Mouse (Mus musculus) liver, embryonic 13.5 days (tissue): ENCODE measurements around the gene Oma1. TPM values are rescaled to one million over a fixed set of nuclear protein-coding genes. Genes with fewer than 3 reads are reported as not detected.

Source experiments
- ATAC-seq: fragments of 200-750 bp; cut with Nextera tagmentation; 2 replicates; pipeline ENCODE4 v1.8.0; 2017; ENCODE audit warnings: low read depth, mild to moderate bottlenecking, moderate number of reproducible peaks, moderate library complexity
- DNase-seq: peaks from one replicate; pipeline ENCODE4 v3.0.0; 2022
- H3K27ac ChIP-seq: fragments of 300-500 bp; sonication (generic); 2 replicates; pipeline ENCODE4 v1.5.1; 2015; ENCODE audit warnings: moderate library complexity, mild to moderate bottlenecking, inconsistent platforms
- H3K27me3 ChIP-seq: fragments of 300-500 bp; sonication (generic); 2 replicates; pipeline ENCODE4 v1.6.1; 2015; ENCODE audit warnings: mild to moderate bottlenecking, inconsistent platforms
- H3K36me3 ChIP-seq: fragments of 300-500 bp; sonication (generic); 2 replicates; pipeline ENCODE4 v1.6.1; 2015; ENCODE audit warnings: mild to moderate bottlenecking, inconsistent platforms
- H3K4me1 ChIP-seq: fragments of 300-500 bp; sonication (generic); replicated peaks from 2 replicates; pipeline ENCODE4 v1.6.1; 2015; ENCODE audit warnings: inconsistent platforms
- H3K4me2 ChIP-seq: fragments of 300-500 bp; sonication (generic); 2 replicates; pipeline ENCODE4 v1.6.1; 2015; ENCODE audit warnings: inconsistent platforms, mild to moderate bottlenecking, moderate library complexity
- H3K4me3 ChIP-seq: fragments of 300-500 bp; sonication (generic); replicated peaks from 2 replicates; pipeline ENCODE4 v1.5.1; 2015; ENCODE audit warnings: mild to moderate bottlenecking, inconsistent platforms
- H3K9ac ChIP-seq: fragments of 300-500 bp; sonication (generic); 2 replicates; pipeline ENCODE4 v1.6.1; 2015; ENCODE audit warnings: mild to moderate bottlenecking, inconsistent platforms
- H3K9me3 ChIP-seq: fragments of 300-500 bp; sonication (generic); replicated peaks from 2 replicates; pipeline ENCODE4 v1.6.1; 2016; ENCODE audit warnings: inconsistent platforms
- WGBS: fragments of 180-500 bp; shearing (Covaris S2); methylation state at CpG from one replicate; pipeline ENCODE4 v1.1.7; 2015; ENCODE audit not compliant: insufficient replicate concordance; 5-methylcytosine and 5-hydroxymethylcytosine counted together
- polyA plus RNA-seq: library from polyadenylated mRNA; unstranded; fragments of >200 nt; fragmentation: Nextera tagmentation; extraction: Ambion mirVana; gene quantifications from 2 replicates; pipeline ENCODE4 v1.2.1, GENCODE M21; 2015

Oma1 gene
- polyA plus RNA-seq, 1 experiment from 2014 or later = 15.6 TPM

- no peak for ATAC-seq
- 69% methylated on average over 9 of the region's 9 CpGs for WGBS
- Histone ChIP-seq H3K9ac (no peak overlapping the region), H3K27me3 (no peaks in the 10 kb centered on the region), H3K4me1 (no peaks in the 10 kb centered on the region), H3K27ac (no peak overlapping the region), H3K4me3 (no peak overlapping the region), H3K9me3 (no peaks in the 10 kb centered on the region), H3K36me3 (peaks cover 7% of the 10 kb centered on the region; the same call in 1 of the 2 replicates), H3K4me2 (no peak overlapping the region)
- DNase-seq = no peak
Measured at GRCm38 (mm10) chr4:103358941-103359448, 45.4 kb downstream of the Oma1 start.

DNA sequence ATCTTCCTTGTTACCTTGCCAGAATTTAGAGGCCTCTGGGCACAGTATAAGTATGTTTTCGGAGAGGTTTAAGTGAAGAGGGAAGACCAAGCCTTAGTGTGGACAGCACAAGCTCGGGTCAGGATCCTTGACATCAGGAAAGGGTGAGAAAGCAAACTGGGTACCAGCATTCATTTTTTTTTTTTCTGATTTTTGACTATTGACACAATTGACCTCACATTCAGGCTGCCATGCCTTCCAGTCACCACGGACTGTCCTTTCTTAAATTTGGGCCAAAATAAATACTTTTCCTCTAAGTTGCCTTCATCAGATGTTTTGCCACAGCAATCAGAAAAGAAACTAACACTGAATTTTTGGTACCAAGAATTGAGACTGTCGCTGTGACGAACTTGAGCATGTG is 68.6 kb downstream of the Oma1 start:
- Histone ChIP-seq H3K9me3 (no peaks in the 10 kb centered on the region), H3K36me3 (no peaks in the 10 kb centered on the region), H3K27ac (no peak overlapping the region), H3K4me3 (no peak overlapping the region), H3K4me2 (no peak overlapping the region), H3K4me1 (no peaks in the 10 kb centered on the region), H3K9ac (no peak overlapping the region), H3K27me3 (no peaks in the 10 kb centered on the region)
- WGBS = 66% methylated on average over 5 of the region's 5 CpGs
- ATAC-seq = no peak
- DNase-seq = no peak

- ATAC-seq (no peak), DNase-seq (no peak)
- Histone ChIP-seq H3K36me3 (no peaks in the 10 kb centered on the region), H3K27ac (peak overlapping the region; percentile 78), H3K9me3 (no peaks in the 10 kb centered on the region), H3K4me3 (no peak overlapping the region), H3K4me2 (no peak overlapping the region), H3K9ac (no peak overlapping the region), H3K4me1 (no peaks in the 10 kb centered on the region), H3K27me3 (no peaks in the 10 kb centered on the region)
- 54% methylated on average over 4 of the region's 4 CpGs for WGBS
Measured at GRCm38 (mm10) chr4:103385031-103385430, 71.4 kb downstream of the Oma1 start.

GRCm38 (mm10) chr4:103385835-103386787 is 72.5 kb downstream of the Oma1 start:
- H3K27me3 ChIP-seq = no peaks in the 10 kb centered on the region
- DNase-seq (no peak), ATAC-seq (peak; percentile 78)
- peak overlapping the region; percentile 78 for H3K27ac ChIP-seq
- H3K4me2 ChIP-seq = no peak overlapping the region
- no peaks in the 10 kb centered on the region for H3K36me3 ChIP-seq
- no peaks in the 10 kb centered on the region for H3K4me1 ChIP-seq
- WGBS = 44% methylated on average over 4 of the region's 4 CpGs
- no peak overlapping the region for H3K9ac ChIP-seq
- no peaks in the 10 kb centered on the region for H3K9me3 ChIP-seq
- no peak overlapping the region for H3K4me3 ChIP-seq

GRCm38 (mm10) chr4:103387292-103387691 is 73.7 kb downstream of the Oma1 start:
- DNase-seq (no peak), ATAC-seq (no peak)
- H3K4me3 ChIP-seq = no peak overlapping the region
- 61% methylated on average over 3 of the region's 3 CpGs for WGBS
- no peaks in the 10 kb centered on the region for H3K36me3 ChIP-seq
- no peaks in the 10 kb centered on the region for H3K9me3 ChIP-seq
- H3K27ac ChIP-seq = peak overlapping the region; percentile 11; the same call in 1 of the 2 replicates
- no peaks in the 10 kb centered on the region for H3K27me3 ChIP-seq
- no peaks in the 10 kb centered on the region for H3K4me1 ChIP-seq
- no peak overlapping the region for H3K4me2 ChIP-seq
- H3K9ac ChIP-seq = no peak overlapping the region

DNA sequence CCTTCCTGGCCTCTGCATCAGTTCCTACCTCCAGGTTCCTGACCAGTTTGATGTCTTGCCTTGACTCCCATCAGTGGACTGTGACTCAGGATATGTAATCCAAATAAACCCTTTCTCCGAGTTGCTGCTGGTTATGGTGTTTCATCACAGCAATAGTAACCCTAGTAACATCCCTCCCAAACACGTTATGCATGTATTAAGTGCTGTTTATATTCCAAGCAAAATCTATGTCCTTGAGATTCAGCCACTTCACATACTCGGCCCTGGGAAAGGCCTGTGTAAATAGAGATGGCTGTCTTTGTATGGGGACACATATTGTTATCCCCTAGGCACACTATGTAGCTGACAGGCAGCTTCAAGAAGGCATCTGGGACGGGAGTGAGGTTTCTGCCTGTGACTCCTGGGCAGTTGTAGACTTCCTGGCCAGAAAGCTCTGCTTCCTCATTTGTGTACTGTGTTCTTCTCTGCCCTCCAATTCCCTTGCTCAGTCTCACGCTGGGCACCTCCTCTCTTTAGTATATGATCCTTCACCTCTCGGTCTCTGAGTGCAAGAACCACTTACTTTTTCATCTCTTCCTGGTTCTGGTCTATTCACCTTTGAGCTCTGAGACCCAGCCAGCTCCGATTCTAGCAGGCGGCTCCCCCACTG is 75.0 kb downstream of the Oma1 start:
- no peak overlapping the region for H3K9ac ChIP-seq
- no peaks in the 10 kb centered on the region for H3K9me3 ChIP-seq
- H3K4me1 ChIP-seq = no peaks in the 10 kb centered on the region
- H3K36me3 ChIP-seq = no peaks in the 10 kb centered on the region
- H3K4me2 ChIP-seq = no peak overlapping the region
- DNase-seq (no peak), ATAC-seq (no peak)
- no peak overlapping the region for H3K4me3 ChIP-seq
- no peak overlapping the region for H3K27ac ChIP-seq
- WGBS = 48% methylated on average over 8 of the region's 8 CpGs
- no peaks in the 10 kb centered on the region for H3K27me3 ChIP-seq

DNA sequence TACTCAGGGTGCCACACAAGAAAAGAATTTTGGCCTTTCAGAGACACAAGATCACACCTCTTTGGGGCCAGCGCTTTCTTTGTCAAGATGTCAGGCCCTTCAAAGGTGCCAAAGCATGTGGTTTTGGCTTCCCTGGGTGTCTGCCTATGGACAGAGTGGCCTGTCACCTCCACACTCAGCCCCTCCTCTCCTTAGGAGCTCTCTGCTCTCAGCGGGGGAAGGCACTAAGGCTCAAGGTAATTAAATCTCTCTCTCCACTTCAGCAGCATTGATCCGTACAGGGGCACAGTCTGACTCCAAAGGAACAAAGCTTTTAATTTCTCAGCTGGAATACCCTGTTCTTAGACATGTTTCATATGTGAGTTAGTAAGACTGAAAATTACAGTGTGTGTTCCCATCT is 76.0 kb downstream of the Oma1 start:
- Histone ChIP-seq H3K36me3 (no peaks in the 10 kb centered on the region), H3K4me3 (no peak overlapping the region), H3K9me3 (no peaks in the 10 kb centered on the region), H3K9ac (no peak overlapping the region), H3K27me3 (no peaks in the 10 kb centered on the region), H3K4me1 (no peaks in the 10 kb centered on the region), H3K27ac (no peak overlapping the region), H3K4me2 (no peak overlapping the region)
- WGBS = 52% methylated on average over 3 of the region's 3 CpGs
- DNase-seq (no peak), ATAC-seq (no peak)

GRCm38 (mm10) chr4:103390499-103390898 is 76.9 kb downstream of the Oma1 start:
- Histone ChIP-seq H3K4me2 (no peak overlapping the region), H3K9me3 (no peaks in the 10 kb centered on the region), H3K27me3 (no peaks in the 10 kb centered on the region), H3K36me3 (no peaks in the 10 kb centered on the region), H3K4me3 (no peak overlapping the region), H3K9ac (no peak overlapping the region), H3K27ac (no peak overlapping the region), H3K4me1 (no peaks in the 10 kb centered on the region)
- ATAC-seq = no peak
- DNase-seq = no peak
- WGBS = 48% methylated on average over 2 of the region's 2 CpGs

- Histone ChIP-seq H3K4me2 (no peak overlapping the region), H3K4me1 (no peaks in the 10 kb centered on the region), H3K9ac (no peak overlapping the region), H3K27ac (no peak overlapping the region), H3K4me3 (no peak overlapping the region), H3K9me3 (no peaks in the 10 kb centered on the region), H3K36me3 (no peaks in the 10 kb centered on the region), H3K27me3 (no peaks in the 10 kb centered on the region)
- no peak for ATAC-seq
- 64% methylated on average over 4 of the region's 4 CpGs for WGBS
- DNase-seq = no peak
Measured at GRCm38 (mm10) chr4:103395066-103395465, 81.5 kb downstream of the Oma1 start.

- Histone ChIP-seq H3K9me3 (no peaks in the 10 kb centered on the region), H3K4me3 (no peak overlapping the region), H3K36me3 (no peaks in the 10 kb centered on the region), H3K9ac (no peak overlapping the region), H3K4me1 (no peaks in the 10 kb centered on the region), H3K27ac (no peak overlapping the region), H3K4me2 (no peak overlapping the region), H3K27me3 (no peaks in the 10 kb centered on the region)
- 53% methylated on average over 9 of the region's 9 CpGs for WGBS
- DNase-seq (no peak), ATAC-seq (no peak)
Measured at GRCm38 (mm10) chr4:103395905-103396304, 82.3 kb downstream of the Oma1 start.

DNA sequence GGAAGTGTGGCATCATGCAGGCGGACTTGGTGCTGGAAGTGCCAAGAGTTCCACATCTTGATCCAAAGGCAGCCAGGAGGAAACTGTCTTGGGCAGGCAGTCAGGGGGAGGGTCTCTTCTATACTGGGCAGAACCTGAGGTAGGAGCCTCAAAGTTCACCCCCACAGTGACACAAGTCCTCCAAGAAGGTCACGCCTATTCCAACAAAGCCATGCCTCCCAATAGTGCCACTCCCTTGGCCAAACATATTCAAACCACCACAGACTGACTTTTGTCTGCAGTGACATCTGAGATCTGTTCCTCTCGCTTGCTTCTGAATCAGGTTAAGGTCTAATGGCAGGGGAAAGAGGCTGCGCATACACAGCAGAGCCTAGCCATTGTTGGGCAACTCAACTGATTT is 83.3 kb downstream of the Oma1 start:
- DNase-seq (no peak), ATAC-seq (no peak)
- no peak overlapping the region for H3K4me2 ChIP-seq
- WGBS = 76% methylated on average over 4 of the region's 4 CpGs
- no peak overlapping the region for H3K4me3 ChIP-seq
- H3K36me3 ChIP-seq = no peaks in the 10 kb centered on the region
- no peaks in the 10 kb centered on the region for H3K9me3 ChIP-seq
- H3K9ac ChIP-seq = no peak overlapping the region
- no peaks in the 10 kb centered on the region for H3K27me3 ChIP-seq
- no peak overlapping the region for H3K27ac ChIP-seq
- no peaks in the 10 kb centered on the region for H3K4me1 ChIP-seq
